Mouse (Mus musculus) stomach, postnatal 0 days (tissue): ENCODE data around the gene Taf8.

Experiments used
- CTCF ChIP-seq: IDR thresholded peaks from 2 replicates; pipeline ENCODE4 v1.5.1; 2016; ENCODE audit warnings: antibody characterized with exemption, low read depth, mild to moderate bottlenecking, moderate library complexity
- EP300 ChIP-seq: optimal IDR thresholded peaks from 2 replicates; pipeline ENCODE3; 2016; ENCODE audit warnings: antibody characterized with exemption

GRCm38 (mm10) chr17:47504228-47504627 is 2.1 kb upstream of the Taf8 start:
- TF ChIP-seq CTCF (no peak), EP300 (no peak)
